Mouse (Mus musculus) limb, embryonic 11.5 days (tissue): ENCODE measurements around the gene Bag2. TPM values are rescaled to one million over a fixed set of nuclear protein-coding genes. Genes with fewer than 3 reads are reported as not detected.

ENCODE experiments used
- ATAC-seq: fragments of 200-750 bp; cut with Nextera tagmentation; 2 replicates; pipeline ENCODE4 v1.8.0; 2017; ENCODE audit warnings: low read depth; ENCODE audit not compliant: insufficient number of reproducible peaks, low FRiP score, low TSS enrichment
- DNase-seq: peaks from one replicate; pipeline ENCODE4 v3.0.0-alpha.2; 2015; ENCODE audit warnings: low spot score
- H3K27ac ChIP-seq: fragments of 300-500 bp; sonication (generic); replicated peaks from 2 replicates; pipeline ENCODE4 v1.5.1; 2014; ENCODE audit warnings: low read depth, mild to moderate bottlenecking, low read length
- H3K27me3 ChIP-seq: fragments of 300-500 bp; sonication (generic); 2 replicates; pipeline ENCODE4 v1.6.1; 2014; ENCODE audit warnings: mild to moderate bottlenecking, low read length, mixed read lengths; ENCODE audit not compliant: control insufficient read depth, insufficient read depth
- H3K36me3 ChIP-seq: fragments of 300-500 bp; sonication (generic); 2 replicates; pipeline ENCODE4 v1.6.1; 2014; ENCODE audit warnings: mild to moderate bottlenecking, low read length, moderate library complexity, mixed read lengths; ENCODE audit not compliant: control insufficient read depth, insufficient read depth
- H3K4me1 ChIP-seq: fragments of 300-500 bp; sonication (generic); 2 replicates; pipeline ENCODE4 v1.6.1; 2014; ENCODE audit warnings: low read length, mixed read lengths; ENCODE audit not compliant: control insufficient read depth, insufficient read depth
- H3K4me2 ChIP-seq: fragments of 300-500 bp; sonication (generic); 2 replicates; pipeline ENCODE4 v1.6.1; 2014; ENCODE audit warnings: low read depth, mild to moderate bottlenecking, moderate library complexity; ENCODE audit not compliant: severe bottlenecking
- H3K4me3 ChIP-seq: fragments of 300-500 bp; sonication (generic); 2 replicates; pipeline ENCODE4 v1.5.1; 2014; ENCODE audit warnings: low read depth, low read length
- H3K9ac ChIP-seq: fragments of 300-500 bp; sonication (generic); 2 replicates; pipeline ENCODE4 v1.6.1; 2014; ENCODE audit warnings: mild to moderate bottlenecking, low read length
- H3K9me3 ChIP-seq: fragments of 300-500 bp; sonication (generic); 2 replicates; pipeline ENCODE4 v1.6.1; 2016; ENCODE audit warnings: low read length; ENCODE audit not compliant: control insufficient read depth
- WGBS: fragments of 180-500 bp; shearing (Covaris S2); extraction: QIAGEN DNeasy Blood & Tissue Kit; methylation state at CpG from one replicate; pipeline ENCODE4 v1.1.7; 2014; 5-methylcytosine and 5-hydroxymethylcytosine counted together
- polyA plus RNA-seq: library from polyadenylated mRNA; unstranded; fragments of >200 nt; fragmentation: Nextera tagmentation; extraction: Ambion mirVana; gene quantifications from 2 replicates; pipeline ENCODE4 v1.2.1, GENCODE M21; 2014

The Bag2 gene
- polyA plus RNA-seq, 1 experiment from 2014 or later: 58.3 TPM

DNA sequence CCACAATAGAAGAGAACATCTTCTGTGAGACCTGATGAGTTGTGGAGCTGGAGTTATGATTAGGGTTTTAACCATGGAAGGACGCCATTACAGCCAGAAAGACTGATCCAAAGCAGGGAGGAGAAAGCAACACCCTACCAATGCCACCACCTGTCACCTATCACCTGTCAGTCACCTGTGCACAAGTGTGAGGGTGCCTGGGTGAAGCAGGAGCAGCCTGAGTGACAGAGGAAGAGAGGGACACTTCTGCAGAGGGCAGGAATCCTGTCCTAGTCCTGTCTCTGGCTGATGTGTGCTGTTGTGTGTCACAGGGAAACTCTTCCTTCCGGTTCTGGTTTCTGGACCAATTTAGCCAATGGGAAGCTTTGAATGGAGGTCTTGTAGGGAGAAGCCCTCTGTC lies 61.6 kb downstream of the Bag2 start:
- DNase-seq: no peak
- H3K36me3 ChIP-seq: no peaks in the 10 kb centered on the region

More for the DNA sequence above, 61.6 kb downstream of the Bag2 start:
- Histone ChIP-seq H3K27ac (no peak overlapping the region), H3K9me3 (no peaks in the 10 kb centered on the region), H3K4me1 (no peaks in the 10 kb centered on the region), H3K27me3 (no peaks in the 10 kb centered on the region), H3K4me2 (no peak overlapping the region), H3K4me3 (no peak overlapping the region), H3K9ac (no peak overlapping the region)
- WGBS: 81% methylated on average over 2 of the region's 2 CpGs
- no peak for ATAC-seq

Other genes starting within 250 kb of the Bag2 start
- gene Prim2, start 88.0 kb downstream of the Bag2 start, polyA plus RNA-seq: 50.5 and 52.2 TPM in 2 replicates
- 27.1 and 35.6 TPM in 2 replicates for gene Rab23, start 37.9 kb downstream of the Bag2 start, polyA plus RNA-seq
- 39.9 and 42.7 TPM in 2 replicates for gene Zfp451, start 56.8 kb upstream of the Bag2 start, polyA plus RNA-seq
- 0.78 and 1.5 TPM in 2 replicates for gene Bend6, start 150.0 kb upstream of the Bag2 start, polyA plus RNA-seq
- 14.7 and 18.6 TPM in 2 replicates for gene Dst, start 150.4 kb upstream of the Bag2 start, polyA plus RNA-seq